Mouse (Mus musculus) CD4-positive naive resting alpha-beta T cell, adult 76 days (primary cell): ENCODE measurements around the gene Arid1b. TPM values are rescaled to one million over a fixed set of nuclear protein-coding genes. Genes with fewer than 3 reads are reported as not detected.

Source experiments
- total RNA-seq: library from RNA; stranded (reverse); gene quantifications from one replicate; pipeline ENCODE4 v1.2.4, GENCODE M21; 2023

Arid1b gene
- 133 TPM for total RNA-seq

GRCm38 (mm10) chr17:4993840-4994503, at the start of gene Arid1b:
Gene Arid1b, plus strand, starts transcription at chr17:4994332.

